Mouse (Mus musculus) ES-E14 (cell line): ENCODE results near the gene Zc3h12a.

Experiments used
- CHD2 ChIP-seq: IDR thresholded peaks from 2 replicates; pipeline ENCODE4 v1.6.1; 2014; ENCODE audit warnings: mild to moderate bottlenecking, low read depth, low read length, inconsistent platforms
- MAFK ChIP-seq: IDR thresholded peaks from 2 replicates; pipeline ENCODE4 v1.6.1; 2014; ENCODE audit warnings: mild to moderate bottlenecking, low read depth, low read length, inconsistent platforms; ENCODE audit not compliant: insufficient read depth
- ZNF384 ChIP-seq: IDR thresholded peaks from 2 replicates; pipeline ENCODE4 v1.6.1; 2012; ENCODE audit warnings: low read depth, low read length, inconsistent platforms

DNA sequence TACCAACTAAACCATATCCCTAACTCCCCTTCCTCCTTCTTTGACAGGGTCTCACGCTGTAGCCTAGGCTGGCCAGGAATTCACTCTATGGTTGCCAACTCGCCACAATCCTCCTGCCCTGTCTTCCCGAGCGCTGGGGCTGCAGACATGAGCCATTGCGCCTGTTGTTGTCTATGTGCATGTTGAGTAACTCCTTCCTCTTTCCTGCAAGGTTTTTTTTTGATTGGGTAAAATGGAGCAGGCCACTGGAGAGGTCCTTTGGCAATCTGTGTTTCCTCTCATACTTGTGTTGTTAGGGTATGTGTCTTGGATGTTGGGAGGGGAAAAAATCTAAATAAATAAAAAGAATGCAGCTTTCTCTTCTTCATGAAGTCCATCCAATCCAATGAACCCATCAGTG, 16.6 kb upstream of the Zc3h12a start:
- TF ChIP-seq MAFK (no peak), ZNF384 (no peak), CHD2 (no peak)
